Mouse (Mus musculus): ENCODE results near the gene Rad51b.

- TF ChIP-seq CTCF (IDR thresholded peaks at IDR 0.05; ENCODE audit: low read depth, low read length) (no peak), EP300 (IDR thresholded peaks at IDR 0.05; ENCODE audit: insufficient read depth, low read depth, low read length) (no peak)
These were observed 42.1 kb upstream of the Rad51b start for GRCm38 (mm10) chr12:79254975-79255374.
